ENCODE assay signal across 21 mouse cellular contexts in genomic region chr16:22239978-22240377, GRCm38 (mm10). TPM values are rescaled to one million over a fixed set of nuclear protein-coding genes. Genes with fewer than 3 reads are reported as not detected.
A peak's percentile ranks its signal among the peaks of the same experiment; 100 is the strongest.
DNase-seq lines count a peak whose midpoint lies in the region; ATAC-seq and TF ChIP-seq lines count a peak whose summit lies in the region.
"Had no signal": no experiment of that assay in that cellular context is flagged by ENCODE, and none has a peak within 500 bp of the region (broad histone marks: within the 10 kb centered on the region; RNA-seq: fewer than 3 reads in every experiment).

No protein-coding gene starts in this region.

- TF ChIP-seq EP300 in MEL (IDR thresholded peaks at IDR 0.05; ENCODE audit: low read depth in 1 of 2, low read length in 2 of 2) = no peak

- H3K9me3 ChIP-seq in MEL (replicated peaks; ENCODE audit: insufficient read depth, low read length) = no peaks in the 10 kb centered on the region
- H3K9me3 ChIP-seq: embryonic facial prominence, embryonic 13.5 days; forebrain, embryonic 12.5 days; G1E; heart, embryonic 15.5 days; hindbrain, embryonic 10.5 days had no signal

- DNase-seq in heart, adult 11 months = peak; percentile 72
- DNase-seq in heart, postnatal 4 days = no peak
- no peak for DNase-seq in layer of hippocampus, adult 2 months (ENCODE audit: low spot score in 2 of 2)
- no peak for DNase-seq in layer of hippocampus, postnatal 14 days (ENCODE audit: low spot score in 2 of 2)
- DNase-seq in MEL (ENCODE audit: low read depth, low spot score) = peak; percentile 23
- peak; percentile 14 for DNase-seq in naive thymus-derived CD4-positive, alpha-beta T cell, adult 2 months (ENCODE audit: low read depth)
- DNase-seq: adrenal gland, postnatal 14 days; cerebellum, adult 18-20 months; cerebellum, adult 9-11 months; cerebellum, postnatal 36 days; gastrocnemius, adult 2 months; gastrocnemius, postnatal 25 days; heart, postnatal 14 days had no signal

- H3K4me1 ChIP-seq in MEL (ENCODE audit: control insufficient read depth in 1 of 2, insufficient read depth in 2 of 2, low read length in 2 of 2) = no peaks in the 10 kb centered on the region
- H3K4me1 ChIP-seq: embryonic facial prominence, embryonic 13.5 days; forebrain, embryonic 12.5 days; heart, embryonic 15.5 days; hindbrain, embryonic 10.5 days had no signal

- H3K27me3 ChIP-seq in MEL (ENCODE audit: control insufficient read depth in 1 of 2, insufficient read depth in 2 of 2, low read length in 2 of 2) = no peaks in the 10 kb centered on the region
- H3K27me3 ChIP-seq: embryonic facial prominence, embryonic 13.5 days; forebrain, embryonic 12.5 days; heart, embryonic 15.5 days had no signal

- TF ChIP-seq CTCF in layer of hippocampus, adult 2 months (conservative IDR thresholded peaks at IDR 0.05) = peak; percentile 28; the same call in 1 of the 2 replicates
- TF ChIP-seq CTCF in MEL (IDR thresholded peaks at IDR 0.05 in 2 of 3, conservative IDR thresholded peaks at IDR 0.05 in 1 of 3; ENCODE audit: control insufficient read depth in 1 of 3, insufficient read depth in 1 of 3, low read depth in 2 of 3, low read length in 3 of 3, poor library complexity in 1 of 3, severe bottlenecking in 1 of 3) = no peak

- no peak overlapping the region for H3K27ac ChIP-seq in layer of hippocampus, adult 2 months
- no peak overlapping the region for H3K27ac ChIP-seq in MEL (ENCODE audit: control insufficient read depth, low read depth, low read length)
- H3K27ac ChIP-seq: embryonic facial prominence, embryonic 13.5 days; forebrain, embryonic 12.5 days; gastrocnemius, adult 2 months; heart, embryonic 15.5 days; hindbrain, embryonic 10.5 days; hindbrain, embryonic 14.5 days had no signal

- TF ChIP-seq RAD21 in MEL (IDR thresholded peaks at IDR 0.05; ENCODE audit: low read depth, low read length) = no peak

- no peak for TF ChIP-seq POLR2A in MEL (IDR thresholded peaks at IDR 0.05; ENCODE audit: control insufficient read depth in 1 of 2, insufficient read depth in 1 of 2, low read depth in 1 of 2, low read length in 2 of 2, poor library complexity in 1 of 2)

- peaks cover 0 to 15% of the 10 kb centered on the region in 2 experiments; a peak in 3 of 4 replicates for H3K36me3 ChIP-seq in MEL (ENCODE audit: control insufficient read depth in 1 of 2, insufficient read depth in 2 of 2, low read length in 2 of 2)

- H3K9ac ChIP-seq in MEL (ENCODE audit: control insufficient read depth, low read depth, low read length, poor library complexity, severe bottlenecking) = no peak overlapping the region
- H3K9ac ChIP-seq: embryonic facial prominence, embryonic 13.5 days; forebrain, embryonic 12.5 days; heart, embryonic 15.5 days; hindbrain, embryonic 14.5 days had no signal

- no peaks in the 10 kb centered on the region for H3K79me2 ChIP-seq in MEL (ENCODE audit: control insufficient read depth, insufficient read depth, low read length, poor library complexity)

- H3K4me3 ChIP-seq in layer of hippocampus, adult 2 months = no peak overlapping the region
- no peak overlapping the region for H3K4me3 ChIP-seq in MEL (ENCODE audit: control insufficient read depth in 1 of 2, insufficient read depth in 1 of 2, low read depth in 2 of 2, low read length in 2 of 2)
- H3K4me3 ChIP-seq: embryonic facial prominence, embryonic 13.5 days; forebrain, embryonic 12.5 days; gastrocnemius, adult 2 months; heart, embryonic 15.5 days; hindbrain, embryonic 10.5 days had no signal

- no peak for ATAC-seq in monocyte, adult 5-6 weeks (replicated peaks; ENCODE audit: insufficient number of reproducible peaks, low FRiP score, low TSS enrichment, poor library complexity, severe bottlenecking)
- ATAC-seq: activated CD4-positive, CD25-positive, alpha-beta regulatory T cell, adult 4 months had no signal

TF ChIP-seq in MEL, 35 proteins besides CTCF, POLR2A, EP300 and RAD21:
- TF ChIP-seq POLR2AphosphoS5 (IDR thresholded peaks at IDR 0.05; ENCODE audit: borderline replicate concordance, low read depth, low read length) (no peak), GATA1 (IDR thresholded peaks at IDR 0.05; ENCODE audit: low read depth, low read length) (no peak), TAL1 (IDR thresholded peaks at IDR 0.05; ENCODE audit: low read length) (no peak), ZNF384 (IDR thresholded peaks at IDR 0.05; ENCODE audit: low read depth, low read length) (no peak), BHLHE40 (IDR thresholded peaks at IDR 0.05; ENCODE audit: borderline replicate concordance, low read depth, low read length) (no peak), UBTF (IDR thresholded peaks at IDR 0.05; ENCODE audit: borderline replicate concordance, insufficient read depth, low read depth, low read length) (no peak), E2F4 (IDR thresholded peaks at IDR 0.05; ENCODE audit: borderline replicate concordance, low read depth, low read length) (no peak), MYC (IDR thresholded peaks at IDR 0.05; ENCODE audit: low read depth, low read length) (no peak), ZMIZ1 (IDR thresholded peaks at IDR 0.05; ENCODE audit: low read depth, low read length) (no peak), CHD2 (IDR thresholded peaks at IDR 0.05; ENCODE audit: low read length) (no peak), RCOR1 (IDR thresholded peaks at IDR 0.05; ENCODE audit: low read depth, low read length) (no peak), JUND (IDR thresholded peaks at IDR 0.05; ENCODE audit: low read depth, low read length) (no peak), NELFE (IDR thresholded peaks at IDR 0.05; ENCODE audit: low read depth, low read length) (no peak), CHD1 (IDR thresholded peaks at IDR 0.05; ENCODE audit: low read depth, low read length) (no peak)
TF ChIP-seq in MEL: peak in this region for 0.

RNA-seq across cellular contexts. Expression of gene Tra2b, which starts 25.8 kb away (rescaled TPM):
- total RNA-seq in heart, postnatal 4 days (2021) = 100 to 1,000 TPM; 113 to 120 TPM
- 10 to 100 TPM; 76.7 to 83.6 TPM for total RNA-seq in layer of hippocampus, adult 2 months (2021)
- total RNA-seq in layer of hippocampus, postnatal 14 days (2021) = 10 to 100 TPM; 89.7 to 91.0 TPM
- total RNA-seq in MEL (2012; rRNA removed) = 263 and 275 TPM in 2 replicates
- 100 to 1,000 TPM; 154 to 286 TPM for polyA plus RNA-seq in MEL (2012; ENCODE audit: insufficient read depth in 1 of 2, insufficient read length in 2 of 2, low read depth in 1 of 2, low replicate concordance in 2 of 2, missing spikeins in 1 of 2)
- total RNA-seq in monocyte, adult 5-6 weeks (2017) = 625 to 777 TPM (median 669 TPM) in 3 replicates

Comparison
In these comparisons a context has a peak if more than half of its experiments do, and no peak if none do; other contexts are left out.
1. DNase-seq: peak in heart, adult 11 months (single experiment), MEL (single experiment) and naive thymus-derived CD4-positive, alpha-beta T cell, adult 2 months (single experiment); none in heart, postnatal 4 days (single experiment), layer of hippocampus, adult 2 months (0 of 2) and layer of hippocampus, postnatal 14 days (0 of 2).